Mouse (Mus musculus): ENCODE data around the gene Nbeal1. TPM values are rescaled to one million over a fixed set of nuclear protein-coding genes. Genes with fewer than 3 reads are reported as not detected.

Nbeal1 gene
- 1.3 and 1.7 TPM in 2 replicates for polyA plus RNA-seq (2012; rRNA removed)

DNA sequence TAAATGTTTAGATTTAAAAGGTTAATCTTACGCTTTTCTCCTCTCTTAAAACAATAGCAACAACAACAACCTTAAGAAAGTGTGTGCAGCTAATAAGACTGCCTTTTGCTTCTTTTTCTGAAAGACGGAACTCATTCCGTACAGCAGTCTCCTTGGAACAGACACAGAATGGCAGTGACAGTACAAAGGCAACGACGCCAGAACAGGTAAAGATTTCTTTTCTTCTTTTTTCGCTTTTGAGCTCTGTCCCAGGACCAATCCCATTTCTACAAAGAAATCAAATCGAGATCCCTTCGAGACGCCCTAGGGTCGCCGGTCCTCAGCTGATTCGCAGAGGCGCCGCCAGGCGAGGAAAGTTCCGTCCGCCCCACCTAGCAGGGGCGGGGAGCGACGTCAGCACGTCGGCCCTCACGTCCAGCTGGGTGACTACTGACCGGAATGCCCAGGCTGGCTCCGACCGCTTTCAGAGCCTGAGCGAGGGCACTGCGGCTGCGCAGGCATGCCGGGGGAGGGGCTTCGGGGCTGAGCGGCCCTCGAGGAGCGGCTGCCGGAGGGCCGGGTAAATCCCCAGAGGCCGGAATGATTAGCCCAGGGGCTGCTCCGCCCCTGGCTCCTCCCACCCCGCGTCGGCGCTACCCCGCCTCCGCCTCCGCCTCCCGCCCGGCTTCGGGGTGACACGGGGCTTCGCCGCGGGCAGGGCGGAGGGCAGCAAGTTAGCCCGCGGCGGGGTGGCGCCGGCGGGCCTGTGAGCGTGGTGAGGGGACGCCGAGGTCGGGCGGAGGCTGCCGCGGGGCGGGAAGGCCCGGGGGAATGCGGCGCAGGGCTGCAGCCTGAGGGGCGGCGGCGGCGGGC is at the start of gene Nbeal1:
Nbeal1 (plus strand) TSS at position 668 of the 852 bp plus-strand sequence.
- Histone ChIP-seq H3K4me3 (ENCODE audit: control insufficient read depth, insufficient read depth, low read length) (peak within 1 kb of the TSS; percentile 58), H3K27ac (ENCODE audit: control insufficient read depth, insufficient read depth, low read length) (no peak within 1 kb of the TSS; the same call in 1 of the 2 replicates), H3K4me1 (replicated peaks; ENCODE audit: control insufficient read depth, insufficient read depth, low read length) (peaks cover 3% of the 10 kb centered on the region; the same call in 1 of the 2 replicates), H3K27me3 (ENCODE audit: control insufficient read depth, insufficient read depth, low read length) (no peaks in the 10 kb centered on the region), H3K36me3 (ENCODE audit: control insufficient read depth, insufficient read depth, low read length) (no peaks in the 10 kb centered on the region)
- under 1% methylated on average over 64 of the region's 74 CpGs for WGBS
- peak; percentile 96 for DNase-seq
- TF ChIP-seq CTCF (IDR thresholded peaks at IDR 0.05; ENCODE audit: borderline replicate concordance, control insufficient read depth, extremely low read depth, insufficient read depth, low read length, poor library complexity) (0 out of 2 replicates have a peak, but pooled peaks have one; percentile 60), POLR2A (IDR thresholded peaks at IDR 0.05; ENCODE audit: control insufficient read depth, extremely low read depth, insufficient read depth, low read length, poor library complexity) (peak; percentile 84)

DNA sequence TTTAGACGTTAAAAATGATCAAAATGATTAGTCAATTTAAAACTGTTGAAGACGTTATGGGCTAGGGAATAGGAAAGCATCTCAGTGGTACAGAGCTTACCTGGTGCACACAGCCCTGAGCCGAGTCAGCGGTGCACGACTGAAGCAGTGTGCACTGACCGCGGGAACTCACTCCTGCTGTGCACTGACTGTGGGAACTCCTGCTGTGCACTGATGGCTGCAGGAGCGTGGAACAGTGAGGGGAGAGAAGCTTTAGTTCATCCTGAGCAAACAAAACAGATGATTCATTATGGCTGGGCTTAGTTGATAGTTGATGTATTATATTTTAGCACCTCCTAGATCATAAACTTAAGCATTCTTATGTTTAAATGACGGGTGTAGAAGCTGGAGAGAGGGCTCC is 43.1 kb upstream of the Nbeal1 start:
- TF ChIP-seq CTCF (IDR thresholded peaks at IDR 0.05; ENCODE audit: borderline replicate concordance, control insufficient read depth, extremely low read depth, insufficient read depth, low read length, poor library complexity) (no peak), POLR2A (IDR thresholded peaks at IDR 0.05; ENCODE audit: control insufficient read depth, extremely low read depth, insufficient read depth, low read length, poor library complexity) (no peak)
- Histone ChIP-seq H3K4me3 (ENCODE audit: control insufficient read depth, insufficient read depth, low read length) (no peak overlapping the region), H3K27ac (ENCODE audit: control insufficient read depth, insufficient read depth, low read length) (no peak overlapping the region), H3K4me1 (replicated peaks; ENCODE audit: control insufficient read depth, insufficient read depth, low read length) (no peaks in the 10 kb centered on the region), H3K36me3 (ENCODE audit: control insufficient read depth, insufficient read depth, low read length) (no peaks in the 10 kb centered on the region), H3K27me3 (ENCODE audit: control insufficient read depth, insufficient read depth, low read length) (no peaks in the 10 kb centered on the region)
- 93% methylated on average over 9 of the region's 9 CpGs for WGBS
- DNase-seq, result no peak

DNA sequence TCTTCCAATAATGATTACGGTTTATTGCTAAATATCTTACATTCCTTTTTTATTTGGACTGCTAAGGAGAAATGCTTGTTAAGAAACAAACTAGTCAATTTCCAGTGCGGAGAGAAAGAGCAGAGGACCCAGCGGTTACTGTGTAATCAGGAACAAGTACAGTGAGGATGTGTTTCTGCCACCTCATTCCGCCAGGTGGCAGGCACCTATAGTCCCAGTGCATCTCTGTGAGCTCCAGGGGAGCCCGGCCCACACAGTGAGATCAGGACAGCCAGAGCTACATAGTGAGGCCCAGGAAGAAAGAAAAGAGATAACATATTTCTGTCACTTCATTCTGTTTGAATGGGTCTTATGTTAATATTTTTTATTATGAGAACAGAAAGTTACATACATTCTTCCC is 27.7 kb upstream of the Nbeal1 start:
- Histone ChIP-seq H3K36me3 (ENCODE audit: control insufficient read depth, insufficient read depth, low read length) (no peaks in the 10 kb centered on the region), H3K4me3 (ENCODE audit: control insufficient read depth, insufficient read depth, low read length) (no peak overlapping the region), H3K4me1 (replicated peaks; ENCODE audit: control insufficient read depth, insufficient read depth, low read length) (no peaks in the 10 kb centered on the region), H3K27me3 (ENCODE audit: control insufficient read depth, insufficient read depth, low read length) (no peaks in the 10 kb centered on the region), H3K27ac (ENCODE audit: control insufficient read depth, insufficient read depth, low read length) (no peak overlapping the region)
- TF ChIP-seq CTCF (IDR thresholded peaks at IDR 0.05; ENCODE audit: borderline replicate concordance, control insufficient read depth, extremely low read depth, insufficient read depth, low read length, poor library complexity) (no peak), POLR2A (IDR thresholded peaks at IDR 0.05; ENCODE audit: control insufficient read depth, extremely low read depth, insufficient read depth, low read length, poor library complexity) (no peak)
- DNase-seq, result no peak
- WGBS, result 98% methylated on average over 5 of the region's 5 CpGs

DNA sequence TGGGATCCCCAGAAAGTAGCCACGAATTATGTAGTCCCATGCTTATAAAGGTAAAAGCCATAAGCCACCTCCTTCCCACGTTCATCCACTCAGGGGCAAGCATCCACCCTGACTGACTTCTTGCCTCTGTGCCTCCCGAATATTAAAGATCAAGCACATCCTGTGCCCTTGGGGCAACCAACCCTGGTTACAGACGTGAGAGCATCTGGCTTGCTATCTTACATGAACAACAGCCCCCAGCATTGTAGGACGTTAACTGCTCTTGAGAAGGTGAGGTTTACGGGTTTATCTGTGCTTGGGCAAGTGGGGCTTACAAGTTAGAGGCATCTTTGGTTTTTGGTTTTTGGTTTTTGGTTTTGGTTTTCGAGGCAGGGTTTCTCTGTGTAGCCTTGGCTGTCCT is 23.7 kb upstream of the Nbeal1 start:
- Histone ChIP-seq H3K27me3 (ENCODE audit: control insufficient read depth, insufficient read depth, low read length) (no peaks in the 10 kb centered on the region), H3K4me1 (replicated peaks; ENCODE audit: control insufficient read depth, insufficient read depth, low read length) (no peaks in the 10 kb centered on the region), H3K36me3 (ENCODE audit: control insufficient read depth, insufficient read depth, low read length) (no peaks in the 10 kb centered on the region), H3K27ac (ENCODE audit: control insufficient read depth, insufficient read depth, low read length) (no peak overlapping the region), H3K4me3 (ENCODE audit: control insufficient read depth, insufficient read depth, low read length) (no peak overlapping the region)
- WGBS, result 73% methylated on average over 7 of the region's 7 CpGs
- no peak for DNase-seq
- no peak for TF ChIP-seq POLR2A (IDR thresholded peaks at IDR 0.05; ENCODE audit: control insufficient read depth, extremely low read depth, insufficient read depth, low read length, poor library complexity)
- TF ChIP-seq CTCF (IDR thresholded peaks at IDR 0.05; ENCODE audit: borderline replicate concordance, control insufficient read depth, extremely low read depth, insufficient read depth, low read length, poor library complexity), result no peak

DNA sequence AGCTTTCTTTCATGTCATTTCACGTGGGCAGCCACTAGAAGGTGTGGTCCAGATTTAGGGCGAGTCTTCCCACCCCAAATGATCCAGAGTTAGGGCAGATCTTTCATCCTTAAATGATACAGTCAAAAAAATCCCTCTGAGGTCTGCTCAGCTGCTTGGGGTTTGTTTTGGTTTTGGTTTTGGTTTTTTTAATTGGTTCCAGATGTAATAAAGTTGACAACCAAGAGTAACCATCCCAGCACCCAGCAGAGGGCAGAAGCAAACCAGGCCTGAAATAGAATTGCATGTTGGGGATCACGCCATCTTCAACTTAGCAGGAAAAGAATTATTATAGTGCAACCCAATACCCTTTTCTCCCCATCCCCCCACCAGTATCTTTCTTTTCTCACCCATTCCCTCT is 22.0 kb upstream of the Nbeal1 start:
- no peak overlapping the region for H3K4me3 ChIP-seq (ENCODE audit: control insufficient read depth, insufficient read depth, low read length)
- no peaks in the 10 kb centered on the region for H3K27me3 ChIP-seq (ENCODE audit: control insufficient read depth, insufficient read depth, low read length)
- H3K4me1 ChIP-seq (replicated peaks; ENCODE audit: control insufficient read depth, insufficient read depth, low read length), result no peaks in the 10 kb centered on the region
- H3K27ac ChIP-seq (ENCODE audit: control insufficient read depth, insufficient read depth, low read length), result no peak overlapping the region
- DNase-seq, result peak; percentile 65
- H3K36me3 ChIP-seq (ENCODE audit: control insufficient read depth, insufficient read depth, low read length), result no peaks in the 10 kb centered on the region
- TF ChIP-seq CTCF (IDR thresholded peaks at IDR 0.05; ENCODE audit: borderline replicate concordance, control insufficient read depth, extremely low read depth, insufficient read depth, low read length, poor library complexity) (no peak), POLR2A (IDR thresholded peaks at IDR 0.05; ENCODE audit: control insufficient read depth, extremely low read depth, insufficient read depth, low read length, poor library complexity) (no peak)
- 8% methylated on average over 3 of the region's 3 CpGs for WGBS

DNA sequence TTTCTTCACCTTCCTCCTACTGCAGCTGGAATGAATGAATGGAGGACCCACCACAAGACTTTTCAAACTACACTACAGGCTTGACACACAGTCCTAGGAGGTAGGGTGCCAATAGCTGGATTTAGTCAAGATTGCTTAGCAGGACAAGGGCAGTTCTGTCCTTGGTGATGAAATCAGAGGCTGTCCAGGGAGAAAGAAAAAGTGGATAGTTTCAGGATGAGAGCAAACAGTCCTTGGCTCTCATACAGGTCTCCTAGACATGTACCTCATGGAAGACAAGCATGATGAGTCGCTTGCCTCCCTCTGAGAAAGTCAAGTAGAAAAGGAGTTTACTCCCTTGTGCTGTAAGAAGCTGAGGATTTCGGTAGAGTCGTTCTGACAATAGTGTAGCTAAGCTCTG is 16.7 kb upstream of the Nbeal1 start:
- no peaks in the 10 kb centered on the region for H3K36me3 ChIP-seq (ENCODE audit: control insufficient read depth, insufficient read depth, low read length)
- TF ChIP-seq POLR2A (IDR thresholded peaks at IDR 0.05; ENCODE audit: control insufficient read depth, extremely low read depth, insufficient read depth, low read length, poor library complexity) (no peak), CTCF (IDR thresholded peaks at IDR 0.05; ENCODE audit: borderline replicate concordance, control insufficient read depth, extremely low read depth, insufficient read depth, low read length, poor library complexity) (no peak)
- WGBS, result 77% methylated on average over 3 of the region's 3 CpGs
- no peak overlapping the region for H3K27ac ChIP-seq (ENCODE audit: control insufficient read depth, insufficient read depth, low read length)
- no peak overlapping the region for H3K4me3 ChIP-seq (ENCODE audit: control insufficient read depth, insufficient read depth, low read length)
- no peaks in the 10 kb centered on the region for H3K4me1 ChIP-seq (replicated peaks; ENCODE audit: control insufficient read depth, insufficient read depth, low read length)
- no peaks in the 10 kb centered on the region for H3K27me3 ChIP-seq (ENCODE audit: control insufficient read depth, insufficient read depth, low read length)
- DNase-seq, result no peak
